Comparison of ENCODE assay signal across 25 mouse cellular contexts in genomic region chrX:61727516-61728310, GRCm38 (mm10). TPM values are rescaled to one million over a fixed set of nuclear protein-coding genes. Genes with fewer than 3 reads are reported as not detected.
A peak's percentile ranks its signal among the peaks of the same experiment; 100 is the strongest.
DNase-seq lines count a peak whose midpoint lies in the region; TF ChIP-seq lines count a peak whose summit lies in the region.
"Had no signal": no experiment of that assay in that cellular context is flagged by ENCODE, and none has a peak within 500 bp of the region (broad histone marks: within the 10 kb centered on the region; RNA-seq: fewer than 3 reads in every experiment).

No protein-coding gene starts in this region.

- TF ChIP-seq CTCF in ES-Bruce4 (IDR thresholded peaks at IDR 0.05; ENCODE audit: low read depth, low read length) = no peak

- H3K4me1 ChIP-seq in ES-Bruce4 (ENCODE audit: control insufficient read depth, insufficient read depth, low read length) = no peaks in the 10 kb centered on the region
- peaks cover 0 to 2% of the 10 kb centered on the region in 2 experiments; a peak in 1 of 4 replicates for H3K4me1 ChIP-seq in ES-E14 (ENCODE audit: control insufficient read depth in 2 of 2, insufficient read depth in 2 of 2, low read length in 2 of 2, poor library complexity in 1 of 2)
- H3K4me1 ChIP-seq: embryonic facial prominence, embryonic 13.5 days; embryonic facial prominence, embryonic 15.5 days; forebrain, embryonic 12.5 days had no signal

- no peaks in the 10 kb centered on the region for H3K9me3 ChIP-seq in ES-Bruce4 (replicated peaks; ENCODE audit: control insufficient read depth, insufficient read depth, low read length, poor library complexity, severe bottlenecking)
- H3K9me3 ChIP-seq in ES-E14 (ENCODE audit: control insufficient read depth, insufficient read depth, low read depth, low read length) = no peaks in the 10 kb centered on the region
- H3K9me3 ChIP-seq: embryonic facial prominence, embryonic 13.5 days; embryonic facial prominence, embryonic 15.5 days; forebrain, embryonic 10.5 days; forebrain, embryonic 12.5 days had no signal

- H3K27ac ChIP-seq in ES-Bruce4 (ENCODE audit: insufficient read depth, low read length) (peak overlapping the region; percentile 63; the same call in 1 of the 2 replicates), ES-E14 (ENCODE audit: insufficient read depth, low read depth, low read length, poor library complexity, severe bottlenecking) (peak overlapping the region; percentile 66; the same call in 1 of the 2 replicates)
- H3K27ac ChIP-seq: embryonic facial prominence, embryonic 13.5 days; embryonic facial prominence, embryonic 15.5 days; forebrain, embryonic 10.5 days; forebrain, embryonic 12.5 days had no signal

- TF ChIP-seq POLR2A in ES-Bruce4 (IDR thresholded peaks at IDR 0.05; ENCODE audit: insufficient read depth, low read length) = no peak

- DNase-seq in ES-E14 (ENCODE audit: low read depth, low spot score) = peak; percentile 20
- DNase-seq in ZHBTc4 (ENCODE audit: low read depth, low spot score) = peak; percentile 80
- DNase-seq in natural killer cell, adult 2 months (ENCODE audit: low spot score in 2 of 2) = no peak
- DNase-seq in heart, postnatal 10 days = no peak
- DNase-seq: adrenal gland, adult 2 months; adrenal gland, postnatal 10 days; adrenal gland, postnatal 25 days; B cell, adult 2 months; cerebellum, adult 11 months; cerebellum, adult 18-20 months; cerebellum, adult 8-10 months; cerebellum, adult 9-11 months; cerebellum, postnatal 14 days; cerebellum, postnatal 36 days; embryo, embryonic 11 days had no signal

- H3K36me3 ChIP-seq in ES-Bruce4 (ENCODE audit: control insufficient read depth, insufficient read depth, low read length, poor library complexity, severe bottlenecking) = no peaks in the 10 kb centered on the region
- H3K36me3 ChIP-seq in ES-E14 (ENCODE audit: control insufficient read depth, insufficient read depth, low read length, poor library complexity, severe bottlenecking) = no peaks in the 10 kb centered on the region; the same call in 1 of the 2 replicates
- H3K36me3 ChIP-seq: embryonic facial prominence, embryonic 13.5 days; embryonic facial prominence, embryonic 15.5 days; forebrain, embryonic 10.5 days; forebrain, embryonic 12.5 days had no signal

- no peak for TF ChIP-seq EP300 in ES-Bruce4 (IDR thresholded peaks at IDR 0.05; ENCODE audit: insufficient read depth, low read depth, low read length)

- intact Hi-C loops in heart, postnatal 10 days (cut with DNase I) = no loop called here

- H3K9ac ChIP-seq in ES-Bruce4 (ENCODE audit: low read depth, poor library complexity, severe bottlenecking) = no peak overlapping the region
- no peak overlapping the region for H3K9ac ChIP-seq in ES-E14 (ENCODE audit: insufficient read depth, low read depth, low read length, poor library complexity, severe bottlenecking)
- H3K9ac ChIP-seq: embryonic facial prominence, embryonic 13.5 days; embryonic facial prominence, embryonic 15.5 days; forebrain, embryonic 12.5 days had no signal

- in situ Hi-C loops in ES-E14 (cut with MboI; ENCODE audit: low sequenced_read_pairs in 2 of 2, unreplicated experiment in 2 of 2) = no loop called here

- no peaks in the 10 kb centered on the region for H3K27me3 ChIP-seq in ES-Bruce4 (ENCODE audit: control insufficient read depth, insufficient read depth, low read length, poor library complexity, severe bottlenecking)
- H3K27me3 ChIP-seq: CH12.LX; embryonic facial prominence, embryonic 13.5 days; embryonic facial prominence, embryonic 15.5 days; forebrain, embryonic 12.5 days had no signal

- no peak overlapping the region for H3K4me3 ChIP-seq in ES-Bruce4 (ENCODE audit: low read depth, low read length)
- no peak overlapping the region for H3K4me3 ChIP-seq in ES-E14 (ENCODE audit: insufficient read depth in 1 of 2, low read depth in 1 of 2, low read length in 2 of 2, poor library complexity in 1 of 2, severe bottlenecking in 1 of 2)
- H3K4me3 ChIP-seq: embryonic facial prominence, embryonic 13.5 days; embryonic facial prominence, embryonic 15.5 days; erythroblast, embryonic 14.5 days; forebrain, embryonic 10.5 days; forebrain, embryonic 12.5 days had no signal

TF ChIP-seq in ES-E14, 5 proteins besides CTCF, POLR2A, EP300 and RAD21:
- TF ChIP-seq MAFK (IDR thresholded peaks at IDR 0.05; ENCODE audit: insufficient read depth, low read depth, low read length) (no peak), ZNF384 (IDR thresholded peaks at IDR 0.05; ENCODE audit: low read depth, low read length) (no peak), ZC3H11A (IDR thresholded peaks at IDR 0.05; ENCODE audit: borderline replicate concordance, low read depth, low read length) (no peak), CHD2 (IDR thresholded peaks at IDR 0.05; ENCODE audit: low read depth, low read length) (no peak)

RNA-seq across cellular contexts. Expression of gene Ldoc1, which starts 18.4 kb away (rescaled TPM):
- polyA plus RNA-seq in ES-Bruce4 (2011; ENCODE audit: insufficient read depth, insufficient read length, low read depth, missing spikeins) = 1.8 and 2.1 TPM in 2 replicates
- total RNA-seq in ES-E14 (2012; rRNA removed) = 3.3 and 4.8 TPM in 2 replicates
- total RNA-seq in heart, postnatal 10 days (2021) = under 1 TPM in 1 of 2 experiments, not detected in 1; 0.30 TPM
- total RNA-seq: CH12.LX; common myeloid progenitor, adult 5-6 weeks; MEL had no signal
- polyA plus RNA-seq: CD4-positive, CD25-positive, alpha-beta regulatory T cell, adult 4 months; erythroblast, embryonic 14.5 days had no signal

Comparison
In these comparisons a context has a peak if more than half of its experiments do, and no peak if none do; other contexts are left out.
1. DNase-seq: peak in ES-E14 (single experiment) and ZHBTc4 (single experiment); none in natural killer cell, adult 2 months (0 of 2) and heart, postnatal 10 days (0 of 2).